Mouse (Mus musculus): Measurements from ENCODE around the gene Castor1. TPM values are rescaled to one million over a fixed set of nuclear protein-coding genes. Genes with fewer than 3 reads are reported as not detected.

Castor1 gene
- polyA plus RNA-seq, 1 experiment from 2014 or later, result 1.7 TPM

GRCm38 (mm10) chr11:4187318-4187700, 30.7 kb upstream of the Castor1 start:
- Histone ChIP-seq H3K27me3 (ENCODE audit: control insufficient read depth, insufficient read depth, low read depth, low read length) (no peaks in the 10 kb centered on the region), H3K9me3 (replicated peaks; ENCODE audit: control insufficient read depth, low read length) (no peaks in the 10 kb centered on the region), H3K36me3 (ENCODE audit: control insufficient read depth, insufficient read depth) (no peaks in the 10 kb centered on the region; the same call in 1 of the 2 replicates), H3K4me3 (ENCODE audit: low read depth, low read length) (peak overlapping the region; percentile 86), H3K4me1 (ENCODE audit: control insufficient read depth, low read depth, low read length) (peaks cover 25% of the 10 kb centered on the region), H3K9ac (ENCODE audit: low read depth, low read length) (peak overlapping the region; percentile 93), H3K4me2 (ENCODE audit: low read depth, low read length) (peak overlapping the region; percentile 98), H3K27ac (ENCODE audit: low read length) (no peak overlapping the region)
- 18% methylated on average over 9 of the region's 9 CpGs for WGBS (ENCODE audit: insufficient replicate concordance)
- ATAC-seq (ENCODE audit: low read depth), result no peak

GRCm38 (mm10) chr11:4189182-4189581, 28.8 kb upstream of the Castor1 start:
- Histone ChIP-seq H3K36me3 (ENCODE audit: control insufficient read depth, insufficient read depth) (no peaks in the 10 kb centered on the region), H3K9me3 (replicated peaks; ENCODE audit: control insufficient read depth, low read length) (no peaks in the 10 kb centered on the region), H3K27ac (ENCODE audit: low read length) (peak overlapping the region; percentile 4; the same call in 1 of the 2 replicates), H3K9ac (ENCODE audit: low read depth, low read length) (no peak overlapping the region), H3K4me2 (ENCODE audit: low read depth, low read length) (no peak overlapping the region), H3K4me3 (ENCODE audit: low read depth, low read length) (no peak overlapping the region), H3K4me1 (ENCODE audit: control insufficient read depth, low read depth, low read length) (peaks cover 25% of the 10 kb centered on the region), H3K27me3 (ENCODE audit: control insufficient read depth, insufficient read depth, low read depth, low read length) (no peaks in the 10 kb centered on the region)
- WGBS (ENCODE audit: insufficient replicate concordance), result 64% methylated on average over 6 of the region's 6 CpGs
- ATAC-seq (ENCODE audit: low read depth), result no peak

- no peak for ATAC-seq (ENCODE audit: low read depth)
- no peak overlapping the region for H3K9ac ChIP-seq (ENCODE audit: low read depth, low read length)
- no peaks in the 10 kb centered on the region for H3K9me3 ChIP-seq (replicated peaks; ENCODE audit: control insufficient read depth, low read length)
- H3K27me3 ChIP-seq (ENCODE audit: control insufficient read depth, insufficient read depth, low read depth, low read length), result no peaks in the 10 kb centered on the region
- no peak overlapping the region for H3K4me2 ChIP-seq (ENCODE audit: low read depth, low read length)
- no peak overlapping the region for H3K27ac ChIP-seq (ENCODE audit: low read length)
- 68% methylated on average over 3 of the region's 3 CpGs for WGBS (ENCODE audit: insufficient replicate concordance)
- H3K36me3 ChIP-seq (ENCODE audit: control insufficient read depth, insufficient read depth), result no peaks in the 10 kb centered on the region
- H3K4me3 ChIP-seq (ENCODE audit: low read depth, low read length), result no peak overlapping the region
- H3K4me1 ChIP-seq (ENCODE audit: control insufficient read depth, low read depth, low read length), result peaks cover 25% of the 10 kb centered on the region
These were observed 27.3 kb upstream of the Castor1 start for GRCm38 (mm10) chr11:4190677-4191076.

- no peak overlapping the region for H3K9ac ChIP-seq (ENCODE audit: low read depth, low read length)
- H3K4me2 ChIP-seq (ENCODE audit: low read depth, low read length), result no peak overlapping the region
These were observed 25.3 kb upstream of the Castor1 start for GRCm38 (mm10) chr11:4192757-4193156.

GRCm38 (mm10) chr11:4193420-4193819, 24.6 kb upstream of the Castor1 start:
- Histone ChIP-seq H3K4me1 (ENCODE audit: control insufficient read depth, low read depth, low read length) (peaks cover 9% of the 10 kb centered on the region), H3K9me3 (replicated peaks; ENCODE audit: control insufficient read depth, low read length) (no peaks in the 10 kb centered on the region), H3K4me2 (ENCODE audit: low read depth, low read length) (no peak overlapping the region), H3K36me3 (ENCODE audit: control insufficient read depth, insufficient read depth) (no peaks in the 10 kb centered on the region), H3K27ac (ENCODE audit: low read length) (no peak overlapping the region), H3K9ac (ENCODE audit: low read depth, low read length) (no peak overlapping the region), H3K27me3 (ENCODE audit: control insufficient read depth, insufficient read depth, low read depth, low read length) (no peaks in the 10 kb centered on the region), H3K4me3 (ENCODE audit: low read depth, low read length) (no peak overlapping the region)
- no peak for ATAC-seq (ENCODE audit: low read depth)

More at GRCm38 (mm10) chr11:4192757-4193156, 25.3 kb upstream of the Castor1 start:
- Histone ChIP-seq H3K36me3 (ENCODE audit: control insufficient read depth, insufficient read depth) (no peaks in the 10 kb centered on the region), H3K27me3 (ENCODE audit: control insufficient read depth, insufficient read depth, low read depth, low read length) (no peaks in the 10 kb centered on the region), H3K4me1 (ENCODE audit: control insufficient read depth, low read depth, low read length) (peaks cover 15% of the 10 kb centered on the region), H3K27ac (ENCODE audit: low read length) (no peak overlapping the region), H3K9me3 (replicated peaks; ENCODE audit: control insufficient read depth, low read length) (no peaks in the 10 kb centered on the region), H3K4me3 (ENCODE audit: low read depth, low read length) (no peak overlapping the region)
- 79% methylated on average over 3 of the region's 3 CpGs for WGBS (ENCODE audit: insufficient replicate concordance)
- ATAC-seq (ENCODE audit: low read depth), result no peak

- WGBS (ENCODE audit: insufficient replicate concordance), result 37% methylated on average over 3 of the region's 3 CpGs
- no peak overlapping the region for H3K9ac ChIP-seq (ENCODE audit: low read depth, low read length)
These were observed 22.4 kb upstream of the Castor1 start for GRCm38 (mm10) chr11:4195597-4196031.

GRCm38 (mm10) chr11:4196636-4197035, 21.4 kb upstream of the Castor1 start:
- no peak for ATAC-seq (ENCODE audit: low read depth)
- H3K27me3 ChIP-seq (ENCODE audit: control insufficient read depth, insufficient read depth, low read depth, low read length), result no peaks in the 10 kb centered on the region
- H3K36me3 ChIP-seq (ENCODE audit: control insufficient read depth, insufficient read depth), result no peaks in the 10 kb centered on the region
- no peak overlapping the region for H3K9ac ChIP-seq (ENCODE audit: low read depth, low read length)
- no peaks in the 10 kb centered on the region for H3K4me1 ChIP-seq (ENCODE audit: control insufficient read depth, low read depth, low read length)
- no peak overlapping the region for H3K27ac ChIP-seq (ENCODE audit: low read length)
- 74% methylated on average over 8 of the region's 8 CpGs for WGBS (ENCODE audit: insufficient replicate concordance)
- H3K4me2 ChIP-seq (ENCODE audit: low read depth, low read length), result no peak overlapping the region
- no peaks in the 10 kb centered on the region for H3K9me3 ChIP-seq (replicated peaks; ENCODE audit: control insufficient read depth, low read length)
- H3K4me3 ChIP-seq (ENCODE audit: low read depth, low read length), result no peak overlapping the region

More at GRCm38 (mm10) chr11:4195597-4196031, 22.4 kb upstream of the Castor1 start:
- Histone ChIP-seq H3K4me1 (ENCODE audit: control insufficient read depth, low read depth, low read length) (peaks cover under 1% of the 10 kb centered on the region), H3K9me3 (replicated peaks; ENCODE audit: control insufficient read depth, low read length) (no peaks in the 10 kb centered on the region), H3K4me2 (ENCODE audit: low read depth, low read length) (no peak overlapping the region), H3K36me3 (ENCODE audit: control insufficient read depth, insufficient read depth) (no peaks in the 10 kb centered on the region), H3K4me3 (ENCODE audit: low read depth, low read length) (no peak overlapping the region), H3K27ac (ENCODE audit: low read length) (no peak overlapping the region), H3K27me3 (ENCODE audit: control insufficient read depth, insufficient read depth, low read depth, low read length) (no peaks in the 10 kb centered on the region)
- ATAC-seq (ENCODE audit: low read depth), result peak; percentile 47; the same call in 1 of the 2 replicates

GRCm38 (mm10) chr11:4197691-4198090, 20.3 kb upstream of the Castor1 start:
- no peak for ATAC-seq (ENCODE audit: low read depth)
- Histone ChIP-seq H3K4me2 (ENCODE audit: low read depth, low read length) (no peak overlapping the region), H3K9ac (ENCODE audit: low read depth, low read length) (no peak overlapping the region), H3K36me3 (ENCODE audit: control insufficient read depth, insufficient read depth) (no peaks in the 10 kb centered on the region), H3K27me3 (ENCODE audit: control insufficient read depth, insufficient read depth, low read depth, low read length) (no peaks in the 10 kb centered on the region), H3K9me3 (replicated peaks; ENCODE audit: control insufficient read depth, low read length) (no peaks in the 10 kb centered on the region), H3K4me3 (ENCODE audit: low read depth, low read length) (no peak overlapping the region), H3K27ac (ENCODE audit: low read length) (no peak overlapping the region), H3K4me1 (ENCODE audit: control insufficient read depth, low read depth, low read length) (no peaks in the 10 kb centered on the region)
- 64% methylated on average over 1 of the region's 1 CpGs for WGBS (ENCODE audit: insufficient replicate concordance)

- WGBS (ENCODE audit: insufficient replicate concordance), result 63% methylated on average over 11 of the region's 11 CpGs
These were observed 15.9 kb upstream of the Castor1 start for GRCm38 (mm10) chr11:4201981-4202700.

More at GRCm38 (mm10) chr11:4201981-4202700, 15.9 kb upstream of the Castor1 start:
- no peaks in the 10 kb centered on the region for H3K27me3 ChIP-seq (ENCODE audit: control insufficient read depth, insufficient read depth, low read depth, low read length)
- no peak overlapping the region for H3K27ac ChIP-seq (ENCODE audit: low read length)
- no peaks in the 10 kb centered on the region for H3K36me3 ChIP-seq (ENCODE audit: control insufficient read depth, insufficient read depth)
- ATAC-seq (ENCODE audit: low read depth), result no peak
- no peak overlapping the region for H3K4me2 ChIP-seq (ENCODE audit: low read depth, low read length)
- no peak overlapping the region for H3K4me3 ChIP-seq (ENCODE audit: low read depth, low read length)
- H3K9me3 ChIP-seq (replicated peaks; ENCODE audit: control insufficient read depth, low read length), result no peaks in the 10 kb centered on the region
- H3K4me1 ChIP-seq (ENCODE audit: control insufficient read depth, low read depth, low read length), result peaks cover 2% of the 10 kb centered on the region; the same call in 1 of the 2 replicates
- H3K9ac ChIP-seq (ENCODE audit: low read depth, low read length), result no peak overlapping the region

Data from liver, embryonic 16.5 days (tissue).